Mouse (Mus musculus) cerebellum, postnatal 25 days (tissue): ENCODE measurements around the gene Syt5.

ENCODE experiments used
- DNase-seq, 2 experiments: peaks; one replicate each; pipeline ENCODE4 v3.0.0; 2021; ENCODE audit warnings: mixed read lengths in 2 of 2

Gene Syt5

DNA sequence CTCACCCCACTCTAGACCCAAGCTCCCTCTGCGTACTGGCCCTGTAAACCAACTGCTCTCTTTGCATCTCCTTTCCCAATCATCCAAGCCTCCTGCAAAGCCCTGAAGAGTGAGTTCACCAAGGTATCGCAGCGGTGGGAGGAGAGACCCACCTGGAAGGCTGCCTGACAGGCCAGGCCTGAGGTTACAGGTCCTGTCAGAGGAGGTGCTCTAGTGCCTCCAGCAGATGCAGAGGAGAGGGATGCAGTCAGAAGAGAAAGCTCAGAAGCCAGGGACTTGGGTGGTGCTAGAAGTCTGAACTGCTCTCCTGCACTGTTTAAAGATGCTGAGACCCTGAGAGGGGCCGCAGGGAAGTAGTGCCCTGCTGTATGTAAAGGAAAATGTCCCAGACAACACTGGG lies 48.3 kb downstream of the Syt5 start:
- DNase-seq, result no peak

DNA sequence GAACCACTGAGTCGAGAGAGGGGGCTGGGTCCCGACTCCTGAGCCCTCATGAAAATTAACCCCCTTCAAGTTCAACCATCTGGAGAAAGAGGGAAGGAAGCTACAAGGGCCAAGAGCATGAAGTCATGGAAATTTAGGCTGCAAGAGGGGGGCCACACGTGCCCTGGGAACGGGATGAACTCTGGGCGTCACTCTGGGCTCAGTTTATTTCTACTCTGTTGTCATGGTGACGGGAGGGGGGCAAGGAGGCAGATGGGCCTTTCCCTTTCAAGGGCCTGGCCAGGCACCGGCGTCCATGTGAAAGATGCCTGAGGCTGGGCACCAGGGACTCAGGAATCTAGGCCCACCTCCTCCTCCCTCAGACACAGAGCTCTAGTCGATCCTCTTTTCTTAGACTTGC lies 49.1 kb downstream of the Syt5 start:
- DNase-seq, result peak in 1 of 2 experiments; percentile 53

DNA sequence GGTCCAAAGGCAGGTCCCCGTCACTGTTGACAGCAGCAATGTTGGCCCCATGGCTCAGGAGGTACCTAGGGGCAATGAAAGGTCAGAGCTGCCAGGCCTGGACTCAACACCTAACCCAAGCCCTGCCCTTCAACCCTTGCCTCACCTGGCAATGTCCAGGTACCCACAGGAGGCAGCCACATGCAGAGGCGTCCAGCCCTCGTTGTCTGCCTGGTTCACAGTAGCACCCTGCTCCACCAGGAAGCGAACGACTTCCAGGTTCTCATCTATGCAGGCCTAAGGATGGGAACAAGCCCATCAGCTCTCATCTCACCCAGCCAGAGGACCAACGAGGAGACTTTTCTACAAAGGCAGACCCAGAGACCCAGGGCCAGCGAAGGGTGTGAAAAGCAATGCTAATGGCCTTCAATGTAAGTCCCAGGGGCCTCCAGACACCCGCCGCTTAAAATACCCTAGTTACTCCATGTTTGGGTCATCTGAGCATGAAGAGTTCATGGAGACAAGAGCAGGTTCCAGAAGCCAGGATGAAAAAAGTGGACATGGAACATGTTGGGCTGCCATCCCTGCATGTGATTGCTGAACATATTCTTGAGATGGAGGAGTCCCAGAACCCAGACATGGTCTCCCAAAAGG lies 50.0 kb downstream of the Syt5 start:
- DNase-seq, result no peak

DNA sequence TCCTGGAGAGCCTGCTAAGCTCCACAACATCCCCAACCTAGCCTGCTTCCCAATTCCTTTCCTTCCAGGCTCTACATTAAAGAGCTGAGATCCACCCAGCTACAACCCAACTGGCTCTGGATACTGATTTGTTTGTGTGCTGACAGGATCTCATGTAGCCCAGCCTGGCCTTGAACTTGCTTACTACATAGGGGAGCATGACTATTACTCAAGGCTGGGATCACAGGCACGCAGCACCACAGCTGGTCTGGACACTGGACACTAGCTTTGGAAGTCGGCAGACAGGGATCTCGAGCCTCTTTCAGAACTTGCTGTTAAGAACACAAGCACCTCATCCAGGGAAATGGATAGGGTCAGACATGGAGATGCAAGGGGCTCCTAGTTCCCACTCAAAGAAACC lies 50.9 kb downstream of the Syt5 start:
- no peak for DNase-seq

DNA sequence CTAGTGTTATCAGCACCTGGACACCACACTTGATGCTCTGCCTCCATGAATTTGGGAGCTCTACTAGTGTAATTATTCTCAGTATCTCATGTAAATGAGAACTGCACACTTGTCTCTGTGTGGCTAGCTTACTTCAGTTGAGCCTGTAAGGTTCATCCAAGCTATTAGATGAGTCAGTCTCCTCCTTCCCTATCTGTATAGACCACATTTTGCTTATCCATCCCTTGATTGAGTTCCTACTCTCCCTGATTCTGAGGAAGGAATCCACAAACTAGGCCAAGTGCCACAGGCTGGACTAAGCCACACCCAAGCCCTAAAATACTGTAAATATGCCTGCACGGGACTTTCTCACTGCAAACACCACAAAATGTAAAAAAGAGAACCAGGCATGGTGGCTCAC lies 53.4 kb downstream of the Syt5 start:
- no peak for DNase-seq

DNA sequence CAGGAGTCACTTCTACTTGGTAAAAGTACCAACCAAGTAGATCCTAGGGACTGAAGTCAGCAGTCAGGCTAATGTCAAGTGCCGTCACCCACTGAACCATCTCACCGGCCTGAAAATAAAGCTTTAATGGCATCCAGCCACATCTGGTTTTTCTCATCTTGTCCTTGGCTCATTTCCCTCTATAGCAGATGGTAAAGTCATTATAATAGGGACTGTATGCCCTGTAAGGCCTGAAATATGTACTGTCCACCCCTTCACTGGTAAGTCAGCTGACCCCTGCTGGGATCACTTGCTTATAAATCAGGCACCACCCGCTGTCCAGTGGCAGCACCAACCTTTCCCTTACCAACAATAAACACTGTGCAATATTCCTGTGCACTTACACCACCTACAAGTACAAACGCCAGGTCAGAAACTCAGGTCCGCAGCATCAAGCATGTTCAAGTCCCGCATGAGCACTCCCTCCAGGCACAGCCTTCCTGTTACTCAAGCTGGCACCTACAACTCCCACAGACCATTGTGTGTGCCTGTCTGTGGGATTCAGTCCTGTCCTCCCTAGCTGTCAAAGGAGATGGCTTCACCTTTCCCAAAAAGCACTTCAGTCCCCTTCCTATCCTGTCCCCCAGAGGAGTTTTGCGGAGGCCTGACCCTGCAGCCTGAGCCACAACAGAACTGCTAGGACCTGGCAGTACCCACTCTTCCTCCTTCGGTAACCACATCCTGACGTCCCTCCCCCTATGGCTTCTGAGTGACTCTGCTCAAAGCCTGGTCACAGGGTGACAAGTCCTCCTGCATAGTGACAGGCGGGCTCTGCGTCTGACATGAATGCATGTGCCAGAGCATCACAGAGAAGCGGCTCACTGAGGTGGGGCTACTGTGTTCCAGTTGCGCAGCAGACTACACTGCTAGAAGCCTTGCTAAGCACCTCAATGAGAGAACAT lies 54.8 kb downstream of the Syt5 start:
- peak in 1 of 2 experiments; percentile 12 for DNase-seq

DNA sequence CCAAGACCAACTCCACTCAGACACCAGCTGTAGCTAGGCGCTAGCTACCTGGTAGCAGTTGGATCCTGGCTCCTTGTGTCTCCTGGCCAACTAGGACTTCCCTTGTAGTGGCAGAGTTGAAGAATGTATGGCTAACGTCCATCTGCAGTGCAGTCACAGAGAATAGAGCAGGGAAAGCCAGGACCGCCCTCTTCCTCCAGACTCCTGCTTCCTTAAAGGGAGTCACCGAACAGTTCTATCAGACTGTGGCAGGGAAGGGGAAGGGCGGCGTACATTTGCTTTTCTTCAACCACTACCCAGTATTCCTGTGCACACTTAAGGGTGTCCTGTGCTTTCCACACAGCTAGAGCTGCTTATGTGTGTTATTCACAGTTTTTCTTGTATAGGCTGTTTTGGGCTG lies 56.0 kb downstream of the Syt5 start:
- DNase-seq, result no peak
